In the genomic region with DNA sequence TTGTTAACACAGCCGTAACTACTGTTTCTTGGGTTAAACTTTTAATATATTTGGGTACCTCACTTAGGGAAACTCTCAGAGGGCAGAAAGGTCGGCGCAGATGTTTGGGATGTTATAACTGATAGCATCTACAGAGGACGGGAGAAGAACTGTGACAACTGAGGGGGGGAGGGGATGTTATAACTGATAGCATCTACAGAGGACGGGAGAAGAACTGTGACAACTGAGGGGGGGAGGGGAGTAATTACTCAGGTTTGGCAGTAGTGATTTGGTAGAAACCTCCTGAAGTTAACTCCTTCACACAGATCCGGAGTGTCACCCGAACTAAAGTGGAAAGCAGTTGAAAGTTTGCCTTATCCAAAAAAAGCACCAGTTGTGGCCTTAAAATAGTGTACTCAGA, we compare ENCODE assay signal across 8 mouse cellular contexts. TPM values are rescaled to one million over a fixed set of nuclear protein-coding genes. Genes with fewer than 3 reads are reported as not detected.
DNase-seq lines count a peak whose midpoint lies in the region; ATAC-seq and TF ChIP-seq lines count a peak whose summit lies in the region.

No protein-coding gene starts in this region.

- H3K9me3 ChIP-seq in heart, embryonic 15.5 days (replicated peaks): no peaks in the 10 kb centered on the region
- no peaks in the 10 kb centered on the region for H3K9me3 ChIP-seq in G1E (replicated peaks)
- H3K9me3 ChIP-seq in hindbrain, embryonic 13.5 days: no peaks in the 10 kb centered on the region
- no peaks in the 10 kb centered on the region for H3K9me3 ChIP-seq in midbrain, embryonic 11.5 days (ENCODE audit: control insufficient read depth, low read length)

- 5% methylated on average over 7 of the region's 7 CpGs for WGBS in heart, embryonic 15.5 days
- WGBS in hindbrain, embryonic 13.5 days: 19% methylated on average over 7 of the region's 7 CpGs
- 15% methylated on average over 7 of the region's 7 CpGs for WGBS in midbrain, embryonic 11.5 days

- peaks cover 9% of the 10 kb centered on the region for H3K4me1 ChIP-seq in heart, embryonic 15.5 days (replicated peaks)
- H3K4me1 ChIP-seq in G1E (ENCODE audit: insufficient read depth, low read depth, low read length): peaks cover 49% of the 10 kb centered on the region
- peaks cover 35% of the 10 kb centered on the region for H3K4me1 ChIP-seq in hindbrain, embryonic 13.5 days (replicated peaks)
- peaks cover 12% of the 10 kb centered on the region; the same call in 1 of the 2 replicates for H3K4me1 ChIP-seq in midbrain, embryonic 11.5 days (ENCODE audit: control insufficient read depth, insufficient read depth, low read length)

- H3K9ac ChIP-seq in heart, embryonic 15.5 days: peak overlapping the region; percentile 75
- H3K9ac ChIP-seq in hindbrain, embryonic 13.5 days: peak overlapping the region; percentile 82
- peak overlapping the region; percentile 89 for H3K9ac ChIP-seq in midbrain, embryonic 11.5 days (ENCODE audit: low read length)

- H3K4me2 ChIP-seq in heart, embryonic 15.5 days: peak overlapping the region; percentile 86
- H3K4me2 ChIP-seq in hindbrain, embryonic 13.5 days: peak overlapping the region; percentile 84
- peak overlapping the region; percentile 85 for H3K4me2 ChIP-seq in midbrain, embryonic 11.5 days

- peak overlapping the region; percentile 67 for H3K4me3 ChIP-seq in heart, embryonic 15.5 days
- peak overlapping the region; percentile 88 for H3K4me3 ChIP-seq in G1E (ENCODE audit: low read depth, low read length)
- H3K4me3 ChIP-seq in hindbrain, embryonic 13.5 days: peak overlapping the region; percentile 95
- peak overlapping the region; percentile 92 for H3K4me3 ChIP-seq in midbrain, embryonic 11.5 days (ENCODE audit: low read depth, low read length)

- no peaks in the 10 kb centered on the region for H3K27me3 ChIP-seq in heart, embryonic 15.5 days
- H3K27me3 ChIP-seq in G1E (ENCODE audit: insufficient read depth, low read length): peaks cover 5% of the 10 kb centered on the region; the same call in 1 of the 2 replicates
- 0 out of 2 replicates have a peak, but pooled peaks cover 2% of the 10 kb centered on the region for H3K27me3 ChIP-seq in hindbrain, embryonic 13.5 days
- no peaks in the 10 kb centered on the region for H3K27me3 ChIP-seq in midbrain, embryonic 11.5 days (ENCODE audit: control insufficient read depth, insufficient read depth, low read length)

- no peak for ATAC-seq in heart, embryonic 15.5 days (replicated peaks; ENCODE audit: insufficient number of reproducible peaks, insufficient read depth, low FRiP score, low read depth)
- no peak for ATAC-seq in G1E (ENCODE audit: extremely low read depth, insufficient number of reproducible peaks, low FRiP score, poor library complexity, severe bottlenecking)
- ATAC-seq in hindbrain, embryonic 13.5 days (ENCODE audit: low FRiP score): no peak
- peak; percentile 7; the same call in 1 of the 2 replicates for ATAC-seq in midbrain, embryonic 11.5 days (ENCODE audit: low FRiP score)

- H3K27ac ChIP-seq in heart, embryonic 15.5 days: peak overlapping the region; percentile 70; the same call in 1 of the 2 replicates
- H3K27ac ChIP-seq in hindbrain, embryonic 13.5 days: peak overlapping the region; percentile 84
- no peak overlapping the region for H3K27ac ChIP-seq in midbrain, embryonic 11.5 days (ENCODE audit: low read depth, low read length)

- no peak for DNase-seq in heart, postnatal 25 days (ENCODE audit: low spot score)
- no peak for DNase-seq in G1E (ENCODE audit: low spot score)
- DNase-seq in midbrain, embryonic 11.5 days (ENCODE audit: low spot score, missing footprints): peak; percentile 84
- DNase-seq in adrenal gland, adult (ENCODE audit: inconsistent age in 2 of 2, low spot score in 1 of 2): no peak
- no peak for DNase-seq in cerebellum, adult 11 months
- no peak for DNase-seq in spleen, postnatal 14 days (ENCODE audit: low spot score in 2 of 2)

- no peaks in the 10 kb centered on the region for H3K36me3 ChIP-seq in heart, embryonic 15.5 days
- H3K36me3 ChIP-seq in G1E (replicated peaks): peaks cover 3% of the 10 kb centered on the region
- no peaks in the 10 kb centered on the region for H3K36me3 ChIP-seq in hindbrain, embryonic 13.5 days
- H3K36me3 ChIP-seq in midbrain, embryonic 11.5 days (ENCODE audit: control insufficient read depth, insufficient read depth, low read length): no peaks in the 10 kb centered on the region

- intact Hi-C loops in heart, postnatal 25 days (cut with DNase I): loop anchor here (2.0 to 5.0 kb wide), 2 partner anchors 52 to 146 kb away; a partner anchor contains a TSS

- no peak for TF ChIP-seq CTCF in G1E (IDR thresholded peaks at IDR 0.05; ENCODE audit: low read depth, low read length)

RNA-seq across cellular contexts. Expression of a gene that starts 0.7 kb away (rescaled TPM):
- polyA plus RNA-seq in heart, embryonic 15.5 days (2015; fragmentation: Nextera tagmentation; extraction: Ambion mirVana): 0.09 TPM in 1 of 2 replicates, not detected in the other
- total RNA-seq in heart, postnatal 25 days (2021): not detected
- total RNA-seq in G1E (2014; fragmentation: Nextera tagmentation): 4.5 TPM in 1 of 2 replicates, not detected in the other
- 0.38 TPM in 1 of 2 replicates, not detected in the other for total RNA-seq in G1E (2017)
- polyA plus RNA-seq in G1E (2012): not detected in 2 replicates
- 0.14 and 0.42 TPM in 2 replicates for polyA plus RNA-seq in hindbrain, embryonic 13.5 days (2015; fragmentation: Nextera tagmentation; extraction: Ambion mirVana)
- polyA plus RNA-seq in midbrain, embryonic 11.5 days (2014; fragmentation: Nextera tagmentation; extraction: Ambion mirVana): 0.19 and 0.29 TPM in 2 replicates

RNA-seq across cellular contexts. Expression of a gene that starts 0.9 kb away (rescaled TPM):
- polyA plus RNA-seq in heart, embryonic 15.5 days (2015; fragmentation: Nextera tagmentation; extraction: Ambion mirVana): 13.2 and 14.8 TPM in 2 replicates
- 10 to 100 TPM; 14.8 to 21.9 TPM for total RNA-seq in heart, postnatal 25 days (2021)
- total RNA-seq in G1E (2014; fragmentation: Nextera tagmentation): 12.8 and 20.0 TPM in 2 replicates
- 12.7 and 14.0 TPM in 2 replicates for total RNA-seq in G1E (2017)
- polyA plus RNA-seq in G1E (2012): 7.7 and 8.0 TPM in 2 replicates
- polyA plus RNA-seq in hindbrain, embryonic 13.5 days (2015; fragmentation: Nextera tagmentation; extraction: Ambion mirVana): 14.6 and 16.1 TPM in 2 replicates
- 17.6 and 18.0 TPM in 2 replicates for polyA plus RNA-seq in midbrain, embryonic 11.5 days (2014; fragmentation: Nextera tagmentation; extraction: Ambion mirVana)

RNA-seq across cellular contexts. Expression of a gene that starts 51.3 kb away (rescaled TPM):
- 87.4 and 92.5 TPM in 2 replicates for polyA plus RNA-seq in heart, embryonic 15.5 days (2015; fragmentation: Nextera tagmentation; extraction: Ambion mirVana)
- total RNA-seq in heart, postnatal 25 days (2021): 10 to 100 TPM; 77.5 to 80.5 TPM
- total RNA-seq in G1E (2014; fragmentation: Nextera tagmentation) (61.2 and 70.9 TPM in 2 replicates), G1E (2017) (84.7 and 90.8 TPM in 2 replicates)
- polyA plus RNA-seq in G1E (2012): 30.3 and 33.9 TPM in 2 replicates
- 202 and 207 TPM in 2 replicates for polyA plus RNA-seq in hindbrain, embryonic 13.5 days (2015; fragmentation: Nextera tagmentation; extraction: Ambion mirVana)
- polyA plus RNA-seq in midbrain, embryonic 11.5 days (2014; fragmentation: Nextera tagmentation; extraction: Ambion mirVana): 284 and 290 TPM in 2 replicates
